Comparison of ENCODE assay signal across 14 mouse cellular contexts in the genomic region with DNA sequence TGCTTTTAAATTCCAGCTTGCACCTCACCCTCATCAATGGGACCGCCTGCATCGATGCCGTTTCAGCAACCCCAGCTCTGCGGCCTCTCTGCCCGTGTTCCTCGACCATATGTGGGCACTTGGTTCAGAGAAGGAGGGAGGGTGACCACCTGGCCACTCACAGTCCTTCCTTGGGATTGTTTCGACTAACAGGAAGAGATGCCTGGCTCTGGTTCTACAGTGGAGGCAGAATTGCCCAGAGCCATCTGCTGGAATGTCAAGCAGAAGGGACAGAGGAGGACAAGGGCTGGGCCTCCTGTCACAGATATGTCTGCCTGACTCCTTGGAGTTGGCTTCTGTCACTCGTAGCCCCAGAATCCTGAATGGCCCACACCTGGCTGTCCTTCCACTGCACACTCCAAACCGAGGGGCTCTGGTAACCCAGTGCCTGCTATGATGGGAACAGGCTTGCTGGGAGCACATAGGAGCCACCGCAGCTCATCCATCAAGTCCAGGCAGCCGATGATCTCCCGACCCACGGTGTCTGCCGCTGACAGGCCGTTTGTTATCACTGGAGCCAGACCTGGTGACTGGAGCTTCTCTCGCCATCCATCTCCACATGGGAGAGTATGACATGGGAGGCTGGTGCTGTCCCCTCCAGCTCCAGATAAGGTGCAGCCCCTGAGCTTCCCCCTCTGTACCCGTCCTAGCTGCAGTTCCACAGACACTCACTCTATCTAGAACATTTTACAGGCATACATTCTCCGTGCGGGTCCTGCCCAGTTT. TPM values are rescaled to one million over a fixed set of nuclear protein-coding genes. Genes with fewer than 3 reads are reported as not detected.
A peak's percentile ranks its signal among the peaks of the same experiment; 100 is the strongest.
DNase-seq lines count a peak whose midpoint lies in the region; ATAC-seq lines count a peak whose summit lies in the region.
"Had no signal": no experiment of that assay in that cellular context is flagged by ENCODE, and none has a peak within 500 bp of the region (broad histone marks: within the 10 kb centered on the region; RNA-seq: fewer than 3 reads in every experiment).

No protein-coding gene starts in this region.

- no peak overlapping the region for H3K4me2 ChIP-seq in kidney, embryonic 15.5 days
- no peak overlapping the region for H3K4me2 ChIP-seq in neural tube, embryonic 15.5 days
- H3K4me2 ChIP-seq: limb, embryonic 13.5 days; midbrain, embryonic 13.5 days had no signal

- no peak overlapping the region for H3K27ac ChIP-seq in kidney, embryonic 15.5 days
- H3K27ac ChIP-seq in neural tube, embryonic 15.5 days (replicated peaks): no peak overlapping the region
- H3K27ac ChIP-seq: limb, embryonic 13.5 days; midbrain, embryonic 13.5 days had no signal

- ATAC-seq in kidney, embryonic 15.5 days (replicated peaks; ENCODE audit: low FRiP score): peak; percentile 56; the same call in 1 of the 2 replicates
- peak; percentile 50; the same call in 1 of the 2 replicates for ATAC-seq in common myeloid progenitor, adult 5-6 weeks (replicated peaks; ENCODE audit: low read depth, poor library complexity, severe bottlenecking)
- peak; percentile 77 for ATAC-seq in megakaryocyte progenitor cell, adult 5-6 weeks (replicated peaks; ENCODE audit: poor library complexity)
- no peak for ATAC-seq in neural tube, embryonic 15.5 days (ENCODE audit: low FRiP score)
- ATAC-seq: midbrain, embryonic 13.5 days had no signal

- H3K9me3 ChIP-seq in kidney, embryonic 15.5 days (replicated peaks): no peaks in the 10 kb centered on the region
- H3K9me3 ChIP-seq in neural tube, embryonic 15.5 days (replicated peaks): no peaks in the 10 kb centered on the region
- H3K9me3 ChIP-seq: limb, embryonic 13.5 days; midbrain, embryonic 13.5 days had no signal

- no peaks in the 10 kb centered on the region for H3K4me1 ChIP-seq in kidney, embryonic 15.5 days
- H3K4me1 ChIP-seq in neural tube, embryonic 15.5 days: peaks cover 3% of the 10 kb centered on the region

- no peak overlapping the region for H3K9ac ChIP-seq in kidney, embryonic 15.5 days
- no peak overlapping the region for H3K9ac ChIP-seq in neural tube, embryonic 15.5 days (replicated peaks)
- H3K9ac ChIP-seq: limb, embryonic 13.5 days; midbrain, embryonic 13.5 days had no signal

- no peak for DNase-seq in kidney, postnatal 10 days
- peak; percentile 75 for DNase-seq in c-Kit-negative CD71-positive TER-119-positive erythroid progenitor cells, embryonic 14.5 days (ENCODE audit: low read depth, low spot score)
- DNase-seq in layer of hippocampus, adult 11-12 months (ENCODE audit: low spot score): no peak
- no peak for DNase-seq in ovary, postnatal 14 days (ENCODE audit: low spot score)
- DNase-seq: gastrocnemius, postnatal 14 days; heart, postnatal 4 days; right cerebral cortex, postnatal 4 days; thymus, postnatal 36 days had no signal

- no peaks in the 10 kb centered on the region for H3K36me3 ChIP-seq in kidney, embryonic 15.5 days
- no peaks in the 10 kb centered on the region for H3K36me3 ChIP-seq in neural tube, embryonic 15.5 days
- H3K36me3 ChIP-seq: limb, embryonic 13.5 days; midbrain, embryonic 13.5 days had no signal

- peaks cover 65% of the 10 kb centered on the region for H3K27me3 ChIP-seq in kidney, embryonic 15.5 days
- 0 out of 2 replicates have a peak, but pooled peaks cover 6% of the 10 kb centered on the region for H3K27me3 ChIP-seq in neural tube, embryonic 15.5 days (replicated peaks)

- WGBS in kidney, embryonic 15.5 days: 49% methylated on average over 19 of the region's 19 CpGs
- WGBS in neural tube, embryonic 15.5 days: 68% methylated on average over 19 of the region's 19 CpGs

- no peak overlapping the region for H3K4me3 ChIP-seq in kidney, embryonic 15.5 days (replicated peaks)
- H3K4me3 ChIP-seq in neural tube, embryonic 15.5 days (replicated peaks): no peak overlapping the region
- H3K4me3 ChIP-seq: limb, embryonic 13.5 days; midbrain, embryonic 13.5 days had no signal

RNA-seq across cellular contexts. Expression of gene Cbfa2t3, which starts 13.6 kb away (rescaled TPM):
- 3.5 and 3.6 TPM in 2 replicates for polyA plus RNA-seq in kidney, embryonic 15.5 days (2015; fragmentation: Nextera tagmentation; extraction: Ambion mirVana)
- 9.0 and 28.2 TPM in 2 replicates for total RNA-seq in common myeloid progenitor, adult 5-6 weeks (2017)
- total RNA-seq in megakaryocyte progenitor cell, adult 5-6 weeks (2015): 19.6 and 20.7 TPM in 2 replicates
- total RNA-seq in megakaryocyte progenitor cell, adult 5-6 weeks (2017): 11.8 and 12.3 TPM in 2 replicates
- 14.4 and 16.8 TPM in 2 replicates for polyA plus RNA-seq in neural tube, embryonic 15.5 days (2015; fragmentation: Nextera tagmentation; extraction: Ambion mirVana)
